Mouse (Mus musculus) monocyte, adult 5-6 weeks (primary cell): ENCODE results near the gene Psme2. TPM values are rescaled to one million over a fixed set of nuclear protein-coding genes. Genes with fewer than 3 reads are reported as not detected.
A peak's percentile ranks its signal among the peaks of the same experiment; 100 is the strongest.

Source experiments
- ATAC-seq: fragments of 153-309, 156-312 bp; replicated peaks from 2 replicates; pipeline ENCODE4 v1.8.0; 2017; ENCODE audit warnings: mild to moderate bottlenecking; ENCODE audit not compliant: low TSS enrichment, insufficient number of reproducible peaks, severe bottlenecking, poor library complexity, low FRiP score
- total RNA-seq: library from RNA; stranded (forward); fragments of 200-1000, 200-491, 200-594 nt; gene quantifications from 3 replicates; pipeline ENCODE4 v1.2.3, GENCODE M21; 2017

Gene Psme2
- 275 to 334 TPM (median 300 TPM) in 3 replicates for total RNA-seq

- ATAC-seq = peak; percentile 92
Observed at GRCm38 (mm10) chr14:55590748-55591330, at the start of gene Psme2. TSS of gene Psme2 (minus strand) at chr14:55591113.

- ATAC-seq = no peak
Observed at GRCm38 (mm10) chr14:55637795-55638194, 46.9 kb upstream of the Psme2 start, which contains the start of gene Gm49378. TSS of gene Gm49378 (minus strand) at chr14:55637895.

GRCm38 (mm10) chr14:55635523-55636007, 44.7 kb upstream of the Psme2 start, which contains the start of gene Ipo4:
TSS of gene Ipo4 (minus strand) at chr14:55635957.
- ATAC-seq = peak; percentile 85

GRCm38 (mm10) chr14:55634874-55635522, 44.1 kb upstream of the Psme2 start:
- peak; percentile 12; the same call in 1 of the 2 replicates for ATAC-seq

- peak; percentile 59; the same call in 1 of the 2 replicates for ATAC-seq
Observed at GRCm38 (mm10) chr14:55629312-55629711, 38.4 kb upstream of the Psme2 start.

- no peak for ATAC-seq
Observed at GRCm38 (mm10) chr14:55628077-55628827, 37.3 kb upstream of the Psme2 start.

- no peak for ATAC-seq
Observed at GRCm38 (mm10) chr14:55618486-55619195, 27.7 kb upstream of the Psme2 start.

GRCm38 (mm10) chr14:55617822-55618221, 26.9 kb upstream of the Psme2 start, which contains the start of gene Rec8:
TSS of gene Rec8 (plus strand) at chr14:55618037.
- ATAC-seq = peak; percentile 40; the same call in 1 of the 2 replicates

GRCm38 (mm10) chr14:55616844-55617243, 25.9 kb upstream of the Psme2 start:
- no peak for ATAC-seq

- no peak for ATAC-seq
Observed at GRCm38 (mm10) chr14:55615876-55616275, 25.0 kb upstream of the Psme2 start.

GRCm38 (mm10) chr14:55614565-55615178, 23.8 kb upstream of the Psme2 start:
- no peak for ATAC-seq

- no peak for ATAC-seq
Observed at GRCm38 (mm10) chr14:55613346-55613745, 22.4 kb upstream of the Psme2 start.

- no peak for ATAC-seq
Observed at GRCm38 (mm10) chr14:55608339-55608738, 17.4 kb upstream of the Psme2 start.

GRCm38 (mm10) chr14:55605743-55606459, 15.0 kb upstream of the Psme2 start:
- ATAC-seq = no peak

- ATAC-seq = no peak
Observed at GRCm38 (mm10) chr14:55604823-55605222, 13.9 kb upstream of the Psme2 start.

GRCm38 (mm10) chr14:55603633-55604576, 13.0 kb upstream of the Psme2 start:
- ATAC-seq = peak; percentile 87

- no peak; the same call in 1 of the 2 replicates for ATAC-seq
Observed at GRCm38 (mm10) chr14:55603271-55603632, 12.3 kb upstream of the Psme2 start, which contains the start of gene Irf9. TSS of gene Irf9 (plus strand) at chr14:55603571.
